Mouse (Mus musculus): Measurements from ENCODE around the gene Exoc3l4. TPM values are rescaled to one million over a fixed set of nuclear protein-coding genes. Genes with fewer than 3 reads are reported as not detected.

The Exoc3l4 gene
- total RNA-seq, 2 experiments from 2014 or later: 1.8 to 4.6 TPM

DNA sequence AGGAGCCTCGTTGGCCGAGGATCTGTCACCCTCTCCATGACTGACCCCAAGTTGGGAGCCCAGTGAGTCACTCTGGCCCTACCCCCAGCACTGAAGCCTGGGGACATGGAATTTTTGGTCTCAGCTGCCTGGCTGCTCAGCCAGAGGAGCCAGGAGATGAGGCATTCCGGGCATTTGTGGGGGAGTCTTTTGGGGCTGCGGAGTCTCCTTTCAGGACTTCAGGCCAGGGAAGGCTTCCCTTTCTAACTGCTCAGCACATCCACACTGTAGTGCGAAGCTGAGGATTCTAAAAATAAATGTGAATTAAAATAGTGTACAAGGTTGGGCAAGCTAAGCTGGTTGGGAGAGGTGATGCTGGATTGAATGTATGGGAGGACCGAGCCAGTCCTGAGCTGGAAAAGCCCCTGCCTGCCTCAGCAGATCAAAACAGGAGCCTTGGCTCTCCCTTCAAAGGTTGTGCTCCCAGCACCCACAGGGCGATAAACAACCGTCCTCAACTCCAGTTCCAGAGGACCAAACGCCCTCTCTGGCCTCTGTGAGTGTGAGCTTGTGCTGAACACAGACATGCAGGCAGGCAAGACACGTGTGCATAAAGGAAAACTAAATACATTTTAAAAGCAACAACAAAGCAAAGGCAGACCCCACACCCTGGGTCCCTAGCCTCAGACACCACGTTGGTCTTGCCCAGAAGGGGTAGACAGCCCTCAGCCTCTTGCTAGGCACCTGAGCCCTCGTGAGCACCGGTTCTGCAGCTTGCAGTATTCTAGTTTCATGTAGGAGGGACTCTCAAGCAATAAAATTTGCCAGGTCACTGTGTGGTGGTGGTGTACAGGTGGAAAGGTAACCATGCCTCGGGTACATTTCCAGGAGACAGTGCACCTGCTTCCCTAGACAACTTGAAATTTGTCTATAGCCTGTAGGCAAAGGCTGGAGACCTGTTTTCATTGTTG, 14.3 kb downstream of the Exoc3l4 start:
- intact Hi-C loops (cut with DNase I): no loop called here
- peak in 1 of 2 experiments; percentile 49 for DNase-seq

DNA sequence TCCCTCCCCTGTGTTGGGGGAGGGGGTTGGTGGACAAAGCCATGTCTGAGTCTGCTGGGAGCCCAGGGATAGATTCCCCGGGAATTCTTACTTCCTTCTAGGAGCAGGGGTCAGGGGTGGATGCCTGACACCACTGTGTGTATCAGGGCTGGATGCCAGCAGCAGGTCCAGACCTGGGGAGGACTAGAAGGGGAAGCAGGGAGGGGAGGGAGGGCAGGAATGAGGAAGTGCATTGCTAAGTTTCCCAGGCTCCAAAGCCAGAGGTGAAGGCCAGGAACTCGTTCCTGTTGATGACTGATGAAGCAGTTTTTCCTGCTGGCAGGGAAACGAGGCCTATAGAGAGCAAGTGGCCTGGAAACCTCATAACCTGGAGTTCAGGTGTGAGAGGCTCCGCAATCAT, 15.3 kb downstream of the Exoc3l4 start:
- DNase-seq: no peak
- intact Hi-C loops (cut with DNase I): no loop called here

DNA sequence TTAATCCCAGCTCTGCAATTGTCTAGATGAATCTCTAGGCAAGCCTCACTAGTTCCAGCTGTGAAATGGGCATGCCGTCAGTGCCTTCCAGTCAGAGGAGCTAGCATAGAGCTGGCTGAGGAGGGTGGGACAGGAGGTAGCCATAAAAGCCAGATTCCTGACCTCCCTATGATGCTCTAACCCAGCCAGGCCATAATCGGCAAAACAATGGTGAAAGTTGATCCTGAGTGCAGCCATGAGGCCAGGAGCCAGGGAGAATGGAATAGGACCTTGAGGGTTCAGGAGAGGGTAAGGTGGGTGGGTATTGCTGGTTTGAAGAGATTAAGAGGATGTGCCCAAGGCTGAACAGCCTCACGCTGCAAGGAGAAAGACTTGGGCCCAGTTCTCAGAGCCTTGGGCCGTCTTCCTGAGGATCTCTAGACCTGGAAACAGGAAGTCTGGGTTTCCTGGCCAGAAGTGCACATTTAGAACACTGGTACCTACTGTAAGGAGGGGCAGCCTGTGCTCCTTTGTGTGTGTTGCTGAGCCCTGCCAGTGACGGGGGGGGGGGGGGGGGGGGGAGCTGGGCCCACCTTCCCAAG, 16.0 kb downstream of the Exoc3l4 start:
- DNase-seq: no peak
- intact Hi-C loops (cut with DNase I): no loop called here

DNA sequence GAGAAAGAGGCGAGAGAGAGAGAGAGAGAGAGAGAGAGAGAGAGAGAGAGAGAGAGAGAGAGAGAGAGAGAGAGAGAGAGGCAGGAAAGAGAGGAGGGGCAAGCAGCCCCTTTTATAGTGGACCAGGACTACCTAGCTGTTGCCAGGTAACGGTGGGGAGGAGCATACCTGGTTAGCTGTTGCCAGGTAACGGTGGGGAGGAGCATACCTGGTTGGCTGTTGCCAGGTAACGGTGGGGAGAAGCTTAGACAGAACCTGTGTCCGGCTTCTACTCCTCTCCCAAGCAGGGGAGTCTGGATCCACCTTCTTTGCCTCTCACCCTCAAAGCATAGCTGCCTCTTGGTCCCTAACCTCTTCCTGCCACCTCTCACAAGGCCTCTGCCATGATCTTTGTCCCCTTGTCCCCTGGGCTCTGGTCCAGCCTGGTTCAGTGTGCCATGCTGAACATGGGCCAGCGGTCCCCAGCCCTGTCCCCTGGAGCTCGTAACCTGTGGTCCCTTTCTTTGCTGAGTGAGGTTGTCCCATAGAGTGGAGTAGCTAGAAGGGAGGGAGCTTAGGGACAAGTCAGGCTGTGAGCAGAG, 17.4 kb downstream of the Exoc3l4 start:
- intact Hi-C loops (cut with DNase I): no loop called here
- no peak for DNase-seq

DNA sequence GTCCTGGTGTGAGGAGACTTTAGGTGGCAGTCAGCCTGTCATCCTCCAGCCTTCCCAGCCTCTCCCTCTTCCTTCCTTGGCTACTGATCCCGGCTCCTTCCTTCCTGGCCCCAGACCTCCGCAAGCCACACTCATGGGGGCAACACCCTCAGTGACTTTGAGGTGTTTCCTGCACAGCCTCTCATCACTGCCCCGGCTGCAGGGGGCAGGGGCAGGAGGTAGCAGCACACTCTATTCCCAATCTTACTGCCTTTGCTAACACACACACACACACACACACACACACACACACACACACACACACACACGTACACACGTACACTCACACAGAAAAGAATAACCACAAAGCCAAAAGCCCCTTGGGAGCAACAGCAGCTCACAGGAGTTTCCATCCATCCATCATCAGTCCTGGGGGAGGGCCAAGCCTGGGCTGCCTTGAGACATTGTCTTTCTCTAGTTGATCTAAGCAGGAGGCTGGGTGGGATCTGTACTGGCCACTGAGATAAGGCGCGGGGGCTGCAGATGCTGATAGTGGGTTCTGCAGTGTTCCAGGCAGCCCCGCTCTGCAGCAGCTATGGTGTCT, 18.0 kb downstream of the Exoc3l4 start:
- DNase-seq: no peak
- intact Hi-C loops (cut with DNase I): no loop called here

DNA sequence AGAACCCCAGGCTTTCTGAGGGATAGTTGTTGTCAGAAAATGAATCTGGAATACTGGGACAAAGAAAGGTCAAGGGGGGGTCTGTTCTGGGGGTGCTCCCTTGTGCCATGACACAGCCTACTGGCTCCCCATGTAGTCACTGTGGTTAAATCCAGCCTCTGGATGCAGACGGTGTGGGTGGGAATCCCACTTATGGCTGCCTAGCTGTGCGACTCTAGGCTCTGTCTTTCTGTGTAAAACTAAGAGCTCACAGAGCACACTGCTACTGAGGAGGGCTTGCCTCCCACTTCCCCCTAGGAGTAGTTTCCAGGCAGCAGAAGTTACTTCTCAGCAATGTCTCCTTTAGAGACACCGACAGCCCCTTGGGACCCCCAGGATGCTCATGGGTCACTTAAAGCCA, 19.4 kb downstream of the Exoc3l4 start:
- intact Hi-C loops (cut with DNase I): no loop called here
- DNase-seq: no peak

DNA sequence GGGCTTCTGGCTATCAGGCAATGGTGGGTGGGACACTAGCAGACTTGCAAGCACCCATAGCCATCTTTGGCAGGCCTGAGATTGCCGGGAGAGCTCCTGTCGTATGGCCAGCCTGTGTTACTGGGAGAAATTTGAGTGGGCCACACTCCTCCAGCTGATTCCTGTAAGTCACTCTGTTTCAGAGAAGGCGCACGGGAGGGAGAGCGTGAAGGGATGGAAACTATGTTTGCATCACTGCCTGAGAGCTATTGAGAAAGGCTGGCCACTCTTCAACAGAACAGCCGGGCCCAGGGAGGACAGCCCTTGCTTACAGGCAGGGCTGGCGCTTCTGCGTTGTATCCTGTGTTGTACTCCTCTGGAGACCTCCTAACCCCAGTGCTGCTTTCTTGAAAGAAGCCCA, 19.8 kb downstream of the Exoc3l4 start:
- DNase-seq: no peak
- intact Hi-C loops (cut with DNase I): no loop called here

DNA sequence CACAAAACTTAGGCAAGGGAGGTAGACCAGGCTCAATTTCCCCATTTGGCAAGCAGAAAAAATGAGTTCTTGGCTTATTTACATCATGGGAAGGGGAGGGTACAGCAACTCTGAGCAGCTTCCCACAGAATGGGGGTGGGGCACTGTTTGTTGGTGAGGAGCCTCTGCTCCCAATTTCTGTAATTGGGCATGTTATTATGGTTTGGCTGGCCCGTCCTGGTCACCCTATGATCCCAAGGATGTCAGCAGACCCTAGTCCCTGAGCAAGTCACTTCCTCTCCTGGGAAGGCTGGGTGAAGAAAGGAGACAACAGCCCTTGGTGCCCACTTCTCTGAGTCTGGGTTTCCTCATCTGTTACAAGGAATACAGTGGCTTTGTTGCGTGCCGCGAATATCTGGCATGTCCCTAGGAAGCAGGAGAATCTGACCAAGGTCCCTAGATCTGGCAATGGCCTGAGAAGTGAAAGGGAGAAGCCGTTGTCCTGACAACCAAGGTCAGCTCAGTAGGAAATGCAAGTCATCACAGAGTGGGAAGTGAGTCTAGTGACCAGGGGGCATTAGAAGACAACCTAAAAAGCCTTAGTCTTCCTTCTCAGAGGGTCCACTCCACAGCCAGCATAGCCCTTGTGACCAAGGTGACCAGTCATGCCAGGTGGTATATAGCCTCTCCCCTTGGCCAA, 20.5 kb downstream of the Exoc3l4 start:
- intact Hi-C loops (cut with DNase I): no loop called here
- DNase-seq: no peak

DNA sequence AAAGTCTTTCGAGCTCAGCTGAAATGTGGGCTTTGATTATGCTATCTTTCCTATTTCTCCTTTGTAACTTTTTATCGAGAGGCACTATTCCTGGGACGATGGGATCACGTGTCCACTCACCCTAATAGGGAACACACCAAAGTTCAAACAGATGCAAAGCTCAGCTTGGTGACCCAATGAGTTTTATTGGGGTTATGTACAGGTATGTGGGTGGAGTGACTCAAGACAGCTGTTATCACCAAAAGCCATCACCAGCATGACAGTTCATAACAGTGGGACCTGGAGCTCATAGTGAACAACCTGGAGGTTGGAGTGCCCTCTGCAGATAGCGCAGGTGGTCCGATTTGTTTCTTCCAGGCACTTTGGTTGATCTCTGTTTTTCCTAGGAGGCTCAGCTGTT, 22.0 kb downstream of the Exoc3l4 start:
- DNase-seq: no peak
- intact Hi-C loops (cut with DNase I): no loop called here

DNA sequence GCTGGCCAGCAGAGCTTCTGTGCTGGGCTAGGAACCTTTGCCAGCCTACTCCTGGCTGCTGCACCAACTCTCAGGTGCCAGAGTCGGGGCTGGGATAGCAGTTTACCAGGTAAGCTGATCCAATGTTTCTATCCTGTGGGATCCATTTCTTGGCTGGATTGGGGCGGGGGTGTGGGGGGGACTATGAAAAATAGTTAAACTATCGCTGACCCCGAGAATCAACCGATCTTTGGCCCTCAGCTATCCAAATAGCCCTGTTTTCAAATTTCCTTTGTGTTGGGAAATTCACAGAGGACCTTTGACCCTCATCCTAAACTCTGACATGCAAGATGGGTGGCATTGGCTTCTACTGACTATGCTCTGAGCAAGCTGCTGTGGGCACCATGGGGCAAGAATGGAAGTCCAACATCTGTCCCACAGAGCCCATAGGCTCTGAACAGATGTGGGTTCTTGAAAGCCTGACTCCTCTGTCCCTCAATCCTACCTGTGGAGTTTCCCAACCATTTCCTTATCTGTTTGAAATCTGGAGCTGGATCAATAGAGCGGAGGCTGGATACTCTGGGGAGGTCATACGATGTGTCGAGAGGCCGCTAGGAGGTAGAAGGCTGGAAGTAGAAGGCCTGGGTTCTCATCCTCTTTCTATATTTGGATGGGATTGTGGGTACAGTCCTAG, 24.0 kb downstream of the Exoc3l4 start:
- DNase-seq: no peak
- intact Hi-C loops (cut with DNase I): no loop called here

DNA sequence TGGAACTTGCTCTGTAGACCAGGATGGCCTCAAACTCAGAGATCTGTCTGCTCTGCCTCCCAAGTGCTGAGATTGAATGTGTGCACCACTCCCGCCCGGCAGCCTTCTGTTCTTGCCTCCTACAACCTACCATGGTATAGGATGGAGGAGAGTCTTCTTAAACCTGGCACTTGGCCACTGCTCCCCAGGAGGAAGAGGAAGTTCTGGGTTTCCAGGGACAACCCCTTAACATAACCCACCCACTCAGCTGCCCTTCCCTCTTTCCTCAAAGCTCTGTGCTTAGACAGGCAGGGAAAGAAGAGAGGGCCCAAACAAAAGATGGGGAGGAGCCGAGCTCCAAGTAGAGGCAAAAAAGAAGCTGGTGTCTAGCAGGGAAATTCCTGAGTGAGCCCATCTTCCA, 24.7 kb downstream of the Exoc3l4 start:
- no peak for DNase-seq
- intact Hi-C loops (cut with DNase I): no loop called here

DNA sequence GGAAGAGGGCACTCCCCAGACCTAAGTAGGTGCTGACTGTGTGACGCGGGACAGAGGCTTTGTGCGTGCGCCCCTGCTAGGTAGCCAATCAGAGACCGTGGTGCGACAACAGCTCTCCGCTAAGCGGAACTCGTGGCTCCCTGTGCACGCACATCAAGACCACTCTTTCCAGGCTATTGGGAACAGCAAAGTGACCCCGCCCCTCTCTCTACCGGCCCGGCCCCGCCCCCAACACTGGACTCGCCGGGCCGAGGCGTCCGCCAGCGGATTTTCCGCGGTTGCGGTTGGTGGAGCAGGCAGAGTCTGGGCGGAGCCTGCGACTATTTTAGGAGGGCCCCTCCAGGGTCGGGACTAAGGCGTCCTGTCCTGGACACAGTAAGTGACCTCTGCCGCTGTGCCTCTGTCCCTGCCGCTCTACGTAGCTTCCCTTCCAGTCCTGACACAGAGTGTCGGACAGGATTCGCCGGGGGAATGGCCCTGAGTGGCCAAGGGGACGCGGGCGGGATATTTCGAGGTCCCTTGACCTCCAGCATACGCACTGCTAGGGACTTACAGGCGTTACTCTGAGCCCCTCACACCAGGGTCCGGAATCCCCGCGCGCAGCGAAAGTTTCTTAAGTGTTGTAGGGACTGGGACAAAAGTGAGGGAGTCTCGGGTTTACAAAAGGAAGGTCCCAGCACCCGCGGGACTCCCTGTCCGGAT, 25.6 kb downstream of the Exoc3l4 start, which contains the start of gene Tnfaip2:
Gene Tnfaip2, plus strand, starts transcription at position 161 of the 702 bp plus-strand sequence.
- intact Hi-C loops (cut with DNase I): no loop called here

DNA sequence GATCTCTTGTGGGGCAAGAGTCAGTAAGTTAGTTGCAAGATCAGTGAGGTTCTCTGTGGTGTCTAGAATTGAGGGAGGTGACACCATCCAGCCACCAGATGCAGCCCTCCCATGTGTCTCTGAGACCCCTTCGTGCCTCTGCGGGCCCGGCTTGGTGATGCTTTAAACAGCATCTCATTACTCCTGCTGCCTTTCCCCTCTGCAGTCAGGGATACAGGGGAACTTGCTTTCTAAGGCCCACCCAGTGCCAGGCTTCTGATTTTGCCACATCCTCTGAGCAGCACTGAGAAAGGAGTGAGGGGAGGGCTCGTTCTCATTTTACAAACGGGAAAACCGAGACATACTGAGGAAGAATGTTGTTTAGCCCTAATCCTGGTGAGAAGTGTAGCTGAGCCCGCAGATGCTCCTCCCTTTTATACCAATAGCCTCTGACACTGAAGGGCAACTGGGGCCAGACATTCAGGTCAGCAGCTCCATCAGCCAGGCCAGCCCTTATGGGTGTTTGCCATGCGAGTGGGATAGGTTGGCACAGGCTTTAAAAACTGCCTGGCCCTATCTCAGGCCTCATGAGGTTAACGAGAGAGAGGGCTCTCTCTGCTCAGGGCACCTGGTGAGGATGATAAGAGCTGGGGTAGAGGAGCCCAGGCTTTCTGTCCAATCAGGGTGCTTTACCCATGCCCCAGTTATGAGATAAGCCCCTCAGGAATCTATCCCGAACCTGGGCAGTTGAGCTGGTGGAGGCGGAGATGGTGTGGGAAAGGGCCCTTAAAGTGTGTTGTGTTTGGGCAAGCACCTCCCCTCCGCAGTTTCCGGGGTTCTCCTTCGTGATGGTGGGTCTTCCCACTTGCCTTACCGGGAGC, 26.4 kb downstream of the Exoc3l4 start:
- intact Hi-C loops (cut with DNase I): no loop called here
- DNase-seq: no peak

More for the DNA sequence above, 25.6 kb downstream of the Exoc3l4 start, which contains the start of gene Tnfaip2:
- peak; percentile 70 to 84 for DNase-seq

DNA sequence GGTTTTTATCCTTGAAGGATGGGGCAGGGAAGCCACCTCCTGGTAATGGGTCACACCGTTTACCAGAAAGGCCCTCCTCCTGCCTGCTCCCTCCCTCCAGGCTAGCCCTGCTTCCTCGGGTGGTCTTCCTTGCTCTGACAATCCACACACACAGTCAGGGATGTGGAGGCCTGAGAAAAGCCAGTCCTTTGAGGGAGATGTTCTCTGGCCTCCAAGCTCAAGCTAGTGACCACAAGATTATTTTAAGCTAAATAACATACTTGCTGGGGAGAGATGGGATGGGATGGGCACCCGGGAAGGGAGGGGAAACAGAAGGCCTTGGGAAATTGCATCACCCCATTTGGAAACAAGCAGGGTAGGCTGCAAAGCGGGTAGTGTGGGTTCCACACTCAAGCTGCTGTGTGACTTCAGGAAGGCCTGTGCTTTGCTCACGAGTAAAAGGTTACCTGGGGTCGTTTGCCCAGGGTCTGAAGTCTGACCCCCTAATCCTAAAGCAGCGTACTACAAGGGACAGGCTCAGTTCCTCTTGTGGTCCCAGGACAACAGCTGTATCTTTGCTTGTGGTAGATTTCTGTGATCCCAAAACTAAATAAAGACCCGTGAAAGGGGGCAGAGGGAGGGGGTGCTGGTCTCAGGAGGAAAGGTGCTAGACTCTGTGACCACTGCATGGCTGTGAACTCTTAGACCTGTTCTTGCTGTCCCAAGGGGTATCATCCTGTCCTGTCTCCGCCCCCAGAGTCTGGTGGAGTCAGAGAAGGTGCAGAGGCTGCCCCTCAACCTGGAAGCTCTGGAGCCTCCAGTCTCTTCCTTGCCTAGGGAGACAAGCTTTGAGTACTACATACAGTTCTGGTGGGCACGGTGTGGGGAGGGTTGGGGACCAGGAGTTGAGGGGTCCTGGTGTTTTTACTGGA, 27.4 kb downstream of the Exoc3l4 start:
- no peak for DNase-seq
- intact Hi-C loops (cut with DNase I): no loop called here

DNA sequence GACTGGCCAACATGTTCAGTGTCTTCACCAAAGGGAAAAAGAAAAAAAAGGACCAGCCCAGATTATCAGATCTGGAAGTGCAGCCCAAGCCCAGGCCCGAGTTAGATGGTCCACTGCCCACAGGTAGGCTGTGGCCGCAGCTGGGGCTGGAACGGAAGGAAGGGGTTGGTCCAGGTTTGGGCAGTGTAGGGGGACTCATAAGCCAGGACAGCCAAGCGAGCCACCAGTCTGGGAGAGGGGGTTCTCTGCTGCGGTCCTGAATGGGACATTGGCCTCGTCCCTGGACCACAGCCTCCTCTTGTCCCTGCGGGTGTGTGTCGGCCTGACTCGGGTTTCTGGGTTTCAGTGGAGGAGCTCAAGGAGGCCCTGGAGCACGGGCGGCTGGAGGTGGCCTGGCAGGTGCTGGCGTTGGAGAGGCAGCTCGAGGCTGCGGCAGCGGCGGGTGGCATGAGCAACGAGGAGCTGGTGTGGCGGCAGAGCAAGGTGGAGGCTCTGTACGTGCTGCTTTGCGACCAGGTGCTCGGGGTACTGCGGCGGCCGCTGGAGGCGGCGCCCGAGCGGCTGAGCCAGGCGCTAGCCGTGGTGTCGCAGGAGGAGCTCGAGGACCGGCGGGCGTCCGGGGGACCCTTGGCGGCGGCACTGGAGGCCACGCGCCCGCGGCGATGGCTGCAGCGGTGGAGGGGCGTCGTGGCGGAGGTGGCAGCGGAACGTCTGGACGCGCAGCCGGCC, 28.5 kb downstream of the Exoc3l4 start:
- intact Hi-C loops (cut with DNase I): no loop called here
- no peak for DNase-seq

DNA sequence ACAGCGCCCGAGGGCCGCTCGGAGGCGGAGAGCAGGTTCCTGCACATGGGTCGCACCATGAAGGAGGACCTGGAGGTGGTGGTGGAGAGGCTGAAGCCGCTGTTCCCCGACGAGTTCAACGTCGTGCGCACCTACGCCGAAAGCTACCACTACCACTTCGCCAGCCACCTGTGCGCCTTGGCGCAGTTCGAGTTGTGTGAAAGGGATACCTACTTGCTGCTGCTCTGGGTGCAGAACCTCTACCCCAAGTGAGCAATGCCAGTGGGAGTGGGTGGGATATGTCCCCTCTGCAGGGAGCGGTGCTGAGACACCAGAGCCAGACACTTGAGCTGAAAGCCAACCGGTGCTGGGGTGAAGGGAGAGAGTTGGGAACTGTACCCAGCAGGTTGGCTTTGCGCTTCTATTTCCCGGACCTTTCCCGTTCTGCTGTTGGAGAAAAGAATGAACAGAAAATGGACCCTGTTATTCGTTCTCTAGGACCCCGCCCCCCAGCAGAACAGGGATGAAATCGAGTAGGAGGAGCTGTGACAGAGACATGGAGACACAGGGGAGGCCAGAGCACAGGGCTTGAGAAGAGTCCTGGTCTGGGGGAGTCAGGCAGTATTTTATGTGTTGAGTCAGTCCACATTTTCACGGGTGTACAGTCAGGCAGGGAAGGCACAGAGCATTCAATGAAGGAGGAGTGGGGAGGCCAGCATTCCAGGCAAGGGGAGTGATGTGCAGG, 29.2 kb downstream of the Exoc3l4 start:
- no peak for DNase-seq

More for the DNA sequence above, 29.2 kb downstream of the Exoc3l4 start:
- intact Hi-C loops (cut with DNase I): no loop called here
